Mouse (Mus musculus) bone marrow macrophage, adult 2 months (primary cell): ENCODE results near the gene Nbea.

Source experiments
- CTCF ChIP-seq: IDR thresholded peaks from 2 replicates; pipeline ENCODE4 v1.5.1; 2012; ENCODE audit warnings: low read depth, mild to moderate bottlenecking, low read length, moderate library complexity
- POLR2A ChIP-seq: IDR thresholded peaks from 2 replicates; pipeline ENCODE4 v1.6.1; 2012; ENCODE audit warnings: mild to moderate bottlenecking, low read depth, low read length, borderline replicate concordance

GRCm38 (mm10) chr3:55778764-55779730 lies 404.5 kb downstream of the Nbea start:
- TF ChIP-seq CTCF (no peak), POLR2A (no peak)
